16 mouse cellular contexts compared by ENCODE assay signal in genomic region chr11:21974005-21974531, GRCm38 (mm10). TPM values are rescaled to one million over a fixed set of nuclear protein-coding genes. Genes with fewer than 3 reads are reported as not detected.
A peak's percentile ranks its signal among the peaks of the same experiment; 100 is the strongest.
DNase-seq lines count a peak whose midpoint lies in the region; ATAC-seq and TF ChIP-seq lines count a peak whose summit lies in the region.
"Had no signal": no experiment of that assay in that cellular context is flagged by ENCODE, and none has a peak within 500 bp of the region (broad histone marks: within the 10 kb centered on the region; RNA-seq: fewer than 3 reads in every experiment).

No protein-coding gene starts in this region.

- no peak for TF ChIP-seq POLR2A in heart, adult 2 months (IDR thresholded peaks at IDR 0.05; ENCODE audit: insufficient read depth, low read depth, low read length)
- TF ChIP-seq POLR2A in lung, adult 2 months (IDR thresholded peaks at IDR 0.05; ENCODE audit: borderline replicate concordance, extremely low read depth, low read depth, low read length): no peak

- ATAC-seq in G1E (ENCODE audit: extremely low read depth, insufficient number of reproducible peaks, low FRiP score, poor library complexity, severe bottlenecking): no peak
- ATAC-seq in neutrophil, adult 5-6 weeks (ENCODE audit: extremely low read depth, insufficient number of reproducible peaks, low FRiP score, poor library complexity, severe bottlenecking): 0 out of 2 replicates have a peak, but pooled peaks have one; percentile 16
- ATAC-seq in erythroblast, adult 5-6 weeks (replicated peaks; ENCODE audit: low FRiP score, poor library complexity, severe bottlenecking): no peak
- ATAC-seq: CD4-positive, CD25-positive, alpha-beta regulatory T cell, adult 4 months; forebrain, embryonic 13.5 days had no signal

- WGBS in heart, adult 2 months: 72% methylated on average over 5 of the region's 5 CpGs
- WGBS in lung, adult 2 months: 68% methylated on average over 5 of the region's 5 CpGs

- H3K79me2 ChIP-seq in heart, adult 2 months (replicated peaks; ENCODE audit: control insufficient read depth, insufficient read depth, low read length): no peaks in the 10 kb centered on the region

- H3K9ac ChIP-seq in heart, adult 2 months (ENCODE audit: low read depth, low read length): no peak overlapping the region
- H3K9ac ChIP-seq: forebrain, embryonic 13.5 days; liver, embryonic 13.5 days had no signal

- H3K4me3 ChIP-seq in heart, adult 2 months: no peak overlapping the region
- H3K4me3 ChIP-seq in lung, adult 2 months (replicated peaks; ENCODE audit: extremely low read depth, low read depth, low read length): no peak overlapping the region
- H3K4me3 ChIP-seq in G1E (ENCODE audit: low read depth, low read length): no peak overlapping the region
- H3K4me3 ChIP-seq: forebrain, embryonic 13.5 days; hindbrain, embryonic 10.5 days; liver, embryonic 13.5 days; midbrain, embryonic 10.5 days had no signal

- H3K27me3 ChIP-seq in heart, adult 2 months (ENCODE audit: control insufficient read depth, insufficient read depth, low read length): no peaks in the 10 kb centered on the region; the same call in 1 of the 2 replicates
- H3K27me3 ChIP-seq in G1E (ENCODE audit: insufficient read depth, low read length): peaks cover 8% of the 10 kb centered on the region
- H3K27me3 ChIP-seq: forebrain, embryonic 13.5 days; liver, embryonic 13.5 days had no signal

- intact Hi-C loops in heart, adult 2 months (cut with DNase I): no loop called here
- intact Hi-C loops in heart, postnatal 25 days (cut with DNase I): no loop called here

- no peak for TF ChIP-seq EP300 in heart, adult 2 months (IDR thresholded peaks at IDR 0.05; ENCODE audit: insufficient read depth, low read depth, low read length)

- H3K4me1 ChIP-seq in heart, adult 2 months (ENCODE audit: control insufficient read depth, insufficient read depth, low read length): no peaks in the 10 kb centered on the region
- no peaks in the 10 kb centered on the region for H3K4me1 ChIP-seq in lung, adult 2 months (ENCODE audit: control insufficient read depth, insufficient read depth, low read length)
- no peaks in the 10 kb centered on the region for H3K4me1 ChIP-seq in G1E (ENCODE audit: insufficient read depth, low read depth, low read length)
- H3K4me1 ChIP-seq: forebrain, embryonic 13.5 days; liver, embryonic 13.5 days had no signal

- H3K9me3 ChIP-seq in G1E (replicated peaks): no peaks in the 10 kb centered on the region
- H3K9me3 ChIP-seq: forebrain, embryonic 13.5 days; hindbrain, embryonic 10.5 days; liver, embryonic 13.5 days; midbrain, embryonic 10.5 days had no signal

- no peak overlapping the region for H3K27ac ChIP-seq in heart, adult 2 months
- H3K27ac ChIP-seq: forebrain, embryonic 13.5 days; hindbrain, embryonic 10.5 days; liver, embryonic 13.5 days; midbrain, embryonic 10.5 days had no signal

- TF ChIP-seq CTCF in heart, adult 2 months (IDR thresholded peaks at IDR 0.05): peak; percentile 33
- TF ChIP-seq CTCF in lung, adult 2 months (IDR thresholded peaks at IDR 0.05; ENCODE audit: insufficient read depth, low read length): peak; percentile 33; the same call in 1 of the 2 replicates
- TF ChIP-seq CTCF in G1E (IDR thresholded peaks at IDR 0.05; ENCODE audit: low read depth, low read length): peak; percentile 5; the same call in 1 of the 2 replicates

- H3K36me3 ChIP-seq in heart, adult 2 months (ENCODE audit: control insufficient read depth, insufficient read depth, low read length): no peaks in the 10 kb centered on the region
- H3K36me3 ChIP-seq in G1E (replicated peaks): no peaks in the 10 kb centered on the region
- H3K36me3 ChIP-seq: hindbrain, embryonic 10.5 days; liver, embryonic 13.5 days; midbrain, embryonic 10.5 days had no signal

- no peak for DNase-seq in heart, adult 2 months
- no peak for DNase-seq in heart, postnatal 25 days (ENCODE audit: low spot score)
- DNase-seq in lung, adult 2 months: no peak
- DNase-seq in lung, postnatal 4 days: no peak
- DNase-seq in G1E (ENCODE audit: low spot score): no peak
- DNase-seq in adrenal gland, postnatal 14 days: no peak
- DNase-seq: kidney, adult 9 months; liver, embryonic 13.5 days; right cerebral cortex, postnatal 14 days had no signal

RNA-seq across cellular contexts. Expression of gene Otx1, which starts 28.6 kb away (rescaled TPM):
- total RNA-seq in heart, adult 2 months (2021): not detected
- polyA plus RNA-seq in heart, adult 2 months (2012; rRNA removed): 0.06 and 0.66 TPM in 2 replicates
- total RNA-seq in heart, postnatal 25 days (2021): not detected
- polyA plus RNA-seq in lung, adult 2 months (2012; rRNA removed): 0.70 and 1.5 TPM in 2 replicates
- total RNA-seq in G1E (2014; fragmentation: Nextera tagmentation): not detected in 2 replicates
- 0.06 and 0.11 TPM in 2 replicates for total RNA-seq in G1E (2017)
- 0.12 and 0.13 TPM in 2 replicates for polyA plus RNA-seq in G1E (2012)
- not detected in 2 replicates for total RNA-seq in neutrophil, adult 5-6 weeks (2017)
- total RNA-seq in adrenal gland, postnatal 14 days (2021): not detected in 2 replicates
- total RNA-seq in erythroblast, adult 5-6 weeks (2015; ENCODE audit: low replicate concordance): not detected in 2 replicates
- not detected in 2 replicates for total RNA-seq in erythroblast, adult 5-6 weeks (2017; ENCODE audit: low replicate concordance)
- polyA plus RNA-seq: CD4-positive, CD25-positive, alpha-beta regulatory T cell, adult 4 months; gonadal fat pad, adult 2 months; liver, embryonic 13.5 days had no signal
